Mouse (Mus musculus): ENCODE measurements around the gene Coq7. TPM values are rescaled to one million over a fixed set of nuclear protein-coding genes. Genes with fewer than 3 reads are reported as not detected.

Coq7 gene
- total RNA-seq, 1 experiment from 2014 or later: 36.9 TPM

DNA sequence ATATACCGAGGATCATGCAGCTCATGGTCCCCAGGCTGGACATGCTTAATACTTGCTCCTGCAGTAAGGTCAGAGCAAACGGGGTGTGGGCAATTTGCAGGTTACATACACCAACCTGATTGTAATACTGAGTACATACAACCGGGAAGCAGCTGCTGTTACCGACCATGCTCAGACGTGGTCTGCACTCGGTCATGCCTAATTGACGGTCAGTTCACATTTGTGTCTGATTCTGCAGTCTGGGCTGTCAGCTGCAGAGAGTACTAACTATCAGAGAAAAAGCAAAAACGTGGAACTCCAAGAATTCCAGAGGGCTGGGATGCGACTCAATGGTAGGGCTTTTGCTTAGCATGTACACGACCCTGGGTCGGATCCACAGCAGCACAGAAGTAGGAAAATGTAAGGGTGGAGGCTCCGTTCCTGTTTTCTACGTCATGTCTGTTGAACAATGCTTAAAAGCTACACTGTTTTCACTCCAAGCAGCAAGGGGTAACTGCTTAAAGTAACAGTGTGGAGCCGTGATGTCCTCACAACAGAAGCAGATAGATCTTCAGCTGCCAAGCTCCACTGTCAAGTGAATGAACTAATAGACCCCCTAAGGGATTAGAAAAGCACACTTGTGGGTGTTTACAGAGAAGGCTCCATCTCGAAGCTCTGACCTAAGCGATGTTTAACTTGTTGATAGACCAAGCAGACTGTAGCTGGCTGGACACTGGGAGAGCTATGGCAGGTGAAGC, 71.6 kb downstream of the Coq7 start:
- DNase-seq: no peak

Other genes with a start within 250 kb of the Coq7 start
- 5.6 and 9.7 TPM in 2 replicates for gene Syt17, start 85.1 kb downstream of the Coq7 start, total RNA-seq (2021)
- 11.7 and 15.7 TPM in 2 replicates for gene Itpripl2, start 41.4 kb downstream of the Coq7 start, total RNA-seq (2021)
- gene Tmc7, start 51.4 kb upstream of the Coq7 start, total RNA-seq (2021): 0.52 TPM in 1 of 2 replicates, not detected in the other
- gene Tmc5, start 63.9 kb upstream of the Coq7 start, total RNA-seq (2021): 0.33 TPM in 1 of 2 replicates, not detected in the other
- gene Gde1, start 172.4 kb upstream of the Coq7 start, total RNA-seq (2021): 99.1 and 107 TPM in 2 replicates
- gene Ccp110, start 179.2 kb upstream of the Coq7 start, total RNA-seq (2021): 9.4 and 10.4 TPM in 2 replicates
- 62.8 and 76.6 TPM in 2 replicates for gene Vps35l, start 206.9 kb upstream of the Coq7 start, total RNA-seq (2021)

Data from adrenal gland, postnatal 25 days (tissue).